ENCODE assay signal across 7 mouse cellular contexts in the genomic region with DNA sequence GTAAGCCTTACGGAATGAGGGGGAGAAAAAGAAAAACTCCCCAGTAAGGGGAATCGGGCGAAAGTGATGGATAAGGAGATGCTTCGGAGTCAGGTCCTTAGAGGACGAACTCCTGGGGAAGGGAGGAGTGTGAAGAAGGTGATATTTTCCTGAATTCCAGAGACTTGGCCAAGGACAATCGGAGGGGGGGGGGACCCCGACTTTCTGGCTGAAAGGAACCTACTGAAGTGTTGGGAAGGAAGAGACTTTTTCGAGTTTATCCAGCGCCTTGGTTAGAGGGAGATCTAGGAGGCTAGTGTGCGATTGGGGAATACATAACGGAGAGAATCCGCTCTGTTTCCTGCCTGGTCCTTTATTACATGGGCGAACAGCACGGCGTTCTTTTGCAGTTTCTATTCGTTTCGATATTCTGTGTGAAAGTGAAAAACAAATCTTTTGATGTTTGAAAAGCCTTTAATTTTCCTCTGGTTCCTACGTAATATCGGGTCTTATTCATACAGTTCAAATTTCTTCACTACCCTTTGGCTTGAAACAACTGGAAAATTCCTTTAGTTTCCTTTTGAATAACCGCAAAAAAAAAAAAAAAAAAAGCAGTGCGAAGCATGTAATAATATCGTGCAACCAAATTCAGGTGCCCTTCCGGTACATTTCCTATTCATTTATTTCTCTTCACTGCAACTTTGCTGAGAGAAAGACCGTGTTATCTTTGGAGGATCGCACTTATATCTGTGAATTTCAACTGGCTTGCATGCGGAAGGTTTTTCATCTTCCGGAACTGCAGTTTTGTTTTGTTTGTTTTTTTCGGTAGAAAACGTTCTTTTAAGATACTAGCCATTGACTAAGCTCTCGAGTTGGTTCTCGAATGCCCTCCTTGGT. TPM values are rescaled to one million over a fixed set of nuclear protein-coding genes. Genes with fewer than 3 reads are reported as not detected.
A peak's percentile ranks its signal among the peaks of the same experiment; 100 is the strongest.
DNase-seq lines count a peak whose midpoint lies in the region; ATAC-seq and TF ChIP-seq lines count a peak whose summit lies in the region.

No protein-coding gene starts in this region.

- no peaks in the 10 kb centered on the region for H3K4me1 ChIP-seq in spleen, adult 2 months (ENCODE audit: control insufficient read depth, insufficient read depth, insufficient read length)
- H3K4me1 ChIP-seq in brown adipose tissue, adult 24 weeks (ENCODE audit: control insufficient read depth, insufficient read depth, insufficient read length, low read length) = no peaks in the 10 kb centered on the region
- peaks cover 9% of the 10 kb centered on the region; the same call in 1 of the 2 replicates for H3K4me1 ChIP-seq in heart, embryonic 13.5 days
- H3K4me1 ChIP-seq in liver, embryonic 11.5 days (replicated peaks; ENCODE audit: control insufficient read depth, insufficient read depth, low read length) = no peaks in the 10 kb centered on the region
- no peaks in the 10 kb centered on the region for H3K4me1 ChIP-seq in stomach, embryonic 15.5 days

- H3K4me2 ChIP-seq in heart, embryonic 13.5 days = peak overlapping the region; percentile 71
- peak overlapping the region; percentile 61 for H3K4me2 ChIP-seq in liver, embryonic 11.5 days
- H3K4me2 ChIP-seq in stomach, embryonic 15.5 days = peak overlapping the region; percentile 50

- peak overlapping the region; percentile 89 for H3K4me3 ChIP-seq in spleen, adult 2 months (ENCODE audit: extremely low read depth, insufficient read depth, insufficient read length)
- H3K4me3 ChIP-seq in brown adipose tissue, adult 24 weeks (ENCODE audit: insufficient read depth, low read depth, low read length) = peak overlapping the region; percentile 94
- H3K4me3 ChIP-seq in heart, embryonic 13.5 days = peak overlapping the region; percentile 72
- H3K4me3 ChIP-seq in liver, embryonic 11.5 days (ENCODE audit: low read depth, low read length) = peak overlapping the region; percentile 73
- H3K4me3 ChIP-seq in stomach, embryonic 15.5 days (replicated peaks) = peak overlapping the region; percentile 65

- 27% methylated on average over 31 of the region's 31 CpGs for WGBS in spleen, adult 2 months
- 15% methylated on average over 31 of the region's 31 CpGs for WGBS in heart, embryonic 13.5 days
- 15% methylated on average over 31 of the region's 31 CpGs for WGBS in liver, embryonic 11.5 days
- WGBS in stomach, embryonic 15.5 days = 18% methylated on average over 31 of the region's 31 CpGs

- no peaks in the 10 kb centered on the region for H3K36me3 ChIP-seq in spleen, adult 2 months (ENCODE audit: control insufficient read depth, insufficient read depth, low read length)
- H3K36me3 ChIP-seq in heart, embryonic 13.5 days = no peaks in the 10 kb centered on the region
- H3K36me3 ChIP-seq in liver, embryonic 11.5 days (ENCODE audit: control insufficient read depth, insufficient read depth, low read length) = no peaks in the 10 kb centered on the region
- no peaks in the 10 kb centered on the region for H3K36me3 ChIP-seq in stomach, embryonic 15.5 days

- ATAC-seq in heart, embryonic 13.5 days (ENCODE audit: extremely low read depth, insufficient number of reproducible peaks, low FRiP score, low TSS enrichment) = no peak
- no peak for ATAC-seq in liver, embryonic 11.5 days (replicated peaks; ENCODE audit: low FRiP score)
- ATAC-seq in stomach, embryonic 15.5 days (ENCODE audit: insufficient read depth, low FRiP score, low read depth) = no peak

- H3K27ac ChIP-seq in spleen, adult 2 months (ENCODE audit: insufficient read depth, low read length) = peak overlapping the region; percentile 92
- peak overlapping the region; percentile 56 for H3K27ac ChIP-seq in brown adipose tissue, adult 24 weeks (replicated peaks; ENCODE audit: low read depth, low read length)
- H3K27ac ChIP-seq in heart, embryonic 13.5 days (replicated peaks) = no peak overlapping the region; the same call in 1 of the 2 replicates
- H3K27ac ChIP-seq in liver, embryonic 11.5 days (ENCODE audit: low read depth, low read length) = no peak overlapping the region; the same call in 1 of the 2 replicates
- H3K27ac ChIP-seq in stomach, embryonic 15.5 days = 0 out of 2 replicates have a peak overlapping the region, but pooled peaks have one; percentile 21

- H3K9me3 ChIP-seq in heart, embryonic 13.5 days = no peaks in the 10 kb centered on the region
- no peaks in the 10 kb centered on the region for H3K9me3 ChIP-seq in liver, embryonic 11.5 days (ENCODE audit: control insufficient read depth, low read length)
- no peaks in the 10 kb centered on the region for H3K9me3 ChIP-seq in stomach, embryonic 15.5 days

- intact Hi-C loops in left cerebral cortex, postnatal 14 days (cut with DNase I) = no loop called here

- no peaks in the 10 kb centered on the region for H3K27me3 ChIP-seq in spleen, adult 2 months (ENCODE audit: control insufficient read depth, insufficient read depth, low read length)
- no peaks in the 10 kb centered on the region for H3K27me3 ChIP-seq in heart, embryonic 13.5 days (replicated peaks)
- no peaks in the 10 kb centered on the region for H3K27me3 ChIP-seq in liver, embryonic 11.5 days (replicated peaks; ENCODE audit: control insufficient read depth, insufficient read depth, low read length)
- H3K27me3 ChIP-seq in stomach, embryonic 15.5 days (replicated peaks) = no peaks in the 10 kb centered on the region

- peak in 1 of 2 experiments; percentile 11 for DNase-seq in spleen, adult 2 months (ENCODE audit: low read depth in 1 of 2, low spot score in 2 of 2)
- no peak for DNase-seq in spleen, postnatal 36 days (ENCODE audit: low spot score in 2 of 2)
- peak; percentile 30 for DNase-seq in liver, embryonic 11.5 days (ENCODE audit: low spot score)
- DNase-seq in left cerebral cortex, postnatal 14 days (ENCODE audit: low spot score in 2 of 2) = no peak

- TF ChIP-seq CTCF in spleen, adult 2 months (IDR thresholded peaks at IDR 0.05; ENCODE audit: extremely low read depth, insufficient read depth, insufficient read length, insufficient replicate concordance) = no peak

- TF ChIP-seq POLR2A in spleen, adult 2 months (IDR thresholded peaks at IDR 0.05; ENCODE audit: low read depth, low read length) = no peak

- H3K9ac ChIP-seq in heart, embryonic 13.5 days = peak overlapping the region; percentile 87
- peak overlapping the region; percentile 79 for H3K9ac ChIP-seq in liver, embryonic 11.5 days (ENCODE audit: low read depth, low read length)
- peak overlapping the region; percentile 25 for H3K9ac ChIP-seq in stomach, embryonic 15.5 days

RNA-seq across cellular contexts. Expression of gene Phf6, which starts 1.0 kb away (rescaled TPM):
- 1.4 and 1.5 TPM in 2 replicates for polyA plus RNA-seq in spleen, adult 2 months (2012; rRNA removed)
- polyA plus RNA-seq in brown adipose tissue, adult 24 weeks (2012; ENCODE audit: insufficient read depth, insufficient read length, missing spikeins) = 6.5 and 6.8 TPM in 2 replicates
- 15.6 and 16.1 TPM in 2 replicates for polyA plus RNA-seq in heart, embryonic 13.5 days (2015; fragmentation: Nextera tagmentation; extraction: Ambion mirVana)
- polyA plus RNA-seq in liver, embryonic 11.5 days (2014; fragmentation: Nextera tagmentation; extraction: Ambion mirVana) = 29.7 and 35.0 TPM in 2 replicates
- polyA plus RNA-seq in stomach, embryonic 15.5 days (2015; fragmentation: Nextera tagmentation; extraction: Ambion mirVana) = 26.4 and 30.4 TPM in 2 replicates
- 10 to 100 TPM; 15.2 to 16.6 TPM for total RNA-seq in left cerebral cortex, postnatal 14 days (2021)

Comparison
In these comparisons a context has a peak if more than half of its experiments do, and no peak if none do; other contexts are left out.
1. H3K27ac ChIP-seq: peak in spleen, adult 2 months (single experiment), brown adipose tissue, adult 24 weeks (single experiment) and stomach, embryonic 15.5 days (single experiment); none in heart, embryonic 13.5 days (single experiment) and liver, embryonic 11.5 days (single experiment).
2. H3K9ac ChIP-seq: peak in every context shown above with its lines; median percentile 87 in heart, embryonic 13.5 days; 79 in liver, embryonic 11.5 days; 25 in stomach, embryonic 15.5 days.
3. Peak in every context shown above with its lines, with median percentiles within 50 percentile points of each other: H3K4me3 ChIP-seq and H3K4me2 ChIP-seq.